Mouse (Mus musculus): ENCODE results near the gene Gm29866.
"Not testable (repeated sequence)": the region's sequence is repeated elsewhere in the genome, so short reads cannot be mapped to it uniquely, and the experiment has no call there.

DNA sequence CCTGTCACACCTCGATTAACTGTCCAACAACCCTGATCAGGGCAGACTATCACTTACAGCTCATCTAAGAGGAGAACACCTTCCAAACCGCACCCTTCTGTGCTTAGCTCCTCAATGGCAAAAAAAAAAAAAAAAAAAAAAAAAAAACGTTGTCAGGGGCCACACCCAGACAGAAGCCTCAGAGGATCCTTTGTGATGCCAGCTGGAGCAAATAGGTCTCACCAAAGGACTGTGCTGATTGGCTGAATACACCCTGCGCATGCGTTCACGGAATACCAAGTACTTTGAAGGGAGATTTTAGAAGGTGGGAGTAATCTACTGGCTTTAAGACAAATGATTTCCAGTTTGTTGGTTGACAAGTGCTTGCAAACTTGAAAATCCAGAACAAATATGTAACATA, at the start of gene Gm29866:
- TF ChIP-seq CTCF, POLR2A (IDR thresholded peaks at IDR 0.05; ENCODE audit: insufficient read depth, low read depth, low read length): not testable (repeated sequence)

All from olfactory bulb, adult 2 months (tissue).